Mouse (Mus musculus): Measurements from ENCODE around the gene Smc5. TPM values are rescaled to one million over a fixed set of nuclear protein-coding genes. Genes with fewer than 3 reads are reported as not detected.

Gene Smc5
- polyA plus RNA-seq, 1 experiment from 2014 or later = 28.4 TPM

DNA sequence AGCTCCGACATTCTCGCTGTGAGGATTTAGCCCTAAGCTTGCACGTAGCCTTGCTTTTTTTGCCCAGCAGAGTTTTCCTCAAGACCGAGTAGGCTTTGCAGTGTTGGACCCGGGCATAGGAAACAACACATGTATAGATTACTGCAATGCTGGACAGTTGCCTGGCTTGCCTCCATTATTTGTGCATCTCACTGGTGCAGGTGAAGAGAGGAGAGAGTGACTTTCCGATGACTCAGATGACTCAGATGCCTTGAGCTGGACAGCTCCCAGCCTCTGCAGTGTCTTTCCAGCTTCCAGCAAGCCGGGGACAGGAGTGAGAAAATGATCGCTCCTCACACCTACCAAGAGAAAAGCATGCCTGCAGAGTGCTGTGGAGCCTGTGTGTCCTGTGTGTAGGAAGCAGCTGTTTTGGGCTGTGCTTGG lies 111.3 kb downstream of the Smc5 start:
- Histone ChIP-seq H3K4me2 (no peak overlapping the region), H3K9ac (no peak overlapping the region), H3K27ac (no peak overlapping the region), H3K27me3 (replicated peaks) (no peaks in the 10 kb centered on the region), H3K4me1 (no peaks in the 10 kb centered on the region), H3K9me3 (no peaks in the 10 kb centered on the region), H3K36me3 (replicated peaks) (no peaks in the 10 kb centered on the region), H3K4me3 (no peak overlapping the region)
- 23% methylated on average over 8 of the region's 8 CpGs for WGBS
- ATAC-seq (replicated peaks) = no peak

DNA sequence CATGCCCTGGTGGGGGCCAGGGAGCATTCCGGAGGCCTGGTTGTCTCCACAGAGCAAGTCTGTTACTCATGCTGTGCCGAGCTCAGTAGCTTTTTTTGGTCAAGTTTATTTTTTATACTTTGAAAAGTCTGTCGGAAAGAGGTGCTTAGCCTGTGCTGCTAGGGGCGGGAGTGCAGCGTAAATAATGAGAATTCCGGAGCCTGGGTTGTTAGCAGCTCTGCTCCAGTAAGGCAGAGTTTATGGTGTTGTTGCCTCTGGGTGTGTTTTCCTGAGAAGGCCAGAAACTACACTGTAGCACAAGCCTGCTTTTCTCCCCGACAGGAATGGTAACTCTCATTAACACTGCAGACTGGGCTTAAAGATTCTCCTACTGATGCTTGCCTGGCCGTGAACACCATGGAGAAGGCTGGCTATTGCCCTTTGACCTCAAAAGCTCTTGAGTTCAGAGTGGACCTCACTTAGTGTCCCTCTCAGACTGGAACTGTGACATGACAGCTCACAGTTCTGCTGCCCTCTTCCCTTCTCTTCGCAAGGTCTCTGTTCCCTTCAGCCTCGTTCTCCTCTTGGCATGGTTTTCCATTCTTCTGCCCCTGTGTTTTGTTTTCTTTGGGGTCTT lies 113.8 kb downstream of the Smc5 start:
- Histone ChIP-seq H3K4me1 (no peaks in the 10 kb centered on the region), H3K27ac (no peak overlapping the region), H3K4me3 (no peak overlapping the region), H3K27me3 (replicated peaks) (no peaks in the 10 kb centered on the region), H3K4me2 (no peak overlapping the region), H3K36me3 (replicated peaks) (no peaks in the 10 kb centered on the region), H3K9ac (no peak overlapping the region), H3K9me3 (no peaks in the 10 kb centered on the region)
- WGBS = 78% methylated on average over 10 of the region's 10 CpGs
- ATAC-seq (replicated peaks) = no peak

Other genes starting within 250 kb of the Smc5 start
- 2.4 and 2.7 TPM in 2 replicates for gene Klf9, start 132.7 kb downstream of the Smc5 start, polyA plus RNA-seq (2015; fragmentation: Nextera tagmentation; extraction: Ambion mirVana)
- 2.9 and 3.2 TPM in 2 replicates for gene Mamdc2, start 174.5 kb upstream of the Smc5 start, polyA plus RNA-seq (2015; fragmentation: Nextera tagmentation; extraction: Ambion mirVana)